Mouse (Mus musculus) heart, adult 9 months (tissue): ENCODE results near the gene Filip1.
A peak's percentile ranks its signal among the peaks of the same experiment; 100 is the strongest.

ENCODE experiments used
- DNase-seq, 2 experiments: peaks; one replicate each; pipeline ENCODE4 v3.0.0; 2022; ENCODE audit warnings: low spot score in 2 of 2

Filip1 gene

GRCm38 (mm10) chr9:79910166-79910565 lies 102.5 kb downstream of the Filip1 start:
- DNase-seq: no peak

GRCm38 (mm10) chr9:79898815-79899214 lies 113.8 kb downstream of the Filip1 start:
- no peak for DNase-seq

- no peak for DNase-seq
These were observed 118.0 kb downstream of the Filip1 start for GRCm38 (mm10) chr9:79894665-79895064.

DNA sequence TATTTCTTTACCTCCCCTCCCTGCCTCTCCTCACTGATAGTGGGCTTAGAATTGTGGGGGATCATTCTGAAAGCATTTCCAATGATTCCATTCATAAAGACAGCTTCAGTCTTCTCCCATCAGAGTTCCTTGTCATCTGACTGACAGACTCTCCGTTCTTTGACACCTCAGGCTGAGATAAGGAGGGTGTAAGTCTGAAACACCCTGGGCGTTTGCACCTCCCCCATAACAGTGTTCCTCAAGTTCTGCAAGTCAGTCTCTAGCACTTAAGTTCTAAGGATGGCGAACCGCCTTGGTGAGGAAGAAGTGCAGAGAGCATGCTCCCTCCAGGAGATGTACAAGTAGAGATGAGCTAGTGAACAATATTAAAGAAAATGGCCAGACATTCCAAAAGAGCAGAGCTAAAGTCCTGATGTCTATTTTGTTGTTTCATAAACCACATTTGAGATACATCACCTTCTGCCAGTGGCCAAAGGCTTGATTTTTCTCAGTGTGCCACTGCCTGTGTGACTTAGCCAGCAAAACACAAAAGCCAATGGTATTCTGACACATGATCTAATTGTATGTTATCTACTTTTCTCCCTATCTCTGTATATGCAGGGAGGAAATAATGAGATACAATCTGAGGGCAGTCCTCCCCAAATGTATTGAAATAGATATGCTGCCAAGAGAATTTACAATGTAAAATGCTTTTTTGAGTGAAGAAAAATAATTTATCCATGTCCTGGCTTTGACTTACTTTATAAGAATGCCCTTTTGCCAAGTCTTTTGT lies 118.6 kb downstream of the Filip1 start:
- no peak for DNase-seq

DNA sequence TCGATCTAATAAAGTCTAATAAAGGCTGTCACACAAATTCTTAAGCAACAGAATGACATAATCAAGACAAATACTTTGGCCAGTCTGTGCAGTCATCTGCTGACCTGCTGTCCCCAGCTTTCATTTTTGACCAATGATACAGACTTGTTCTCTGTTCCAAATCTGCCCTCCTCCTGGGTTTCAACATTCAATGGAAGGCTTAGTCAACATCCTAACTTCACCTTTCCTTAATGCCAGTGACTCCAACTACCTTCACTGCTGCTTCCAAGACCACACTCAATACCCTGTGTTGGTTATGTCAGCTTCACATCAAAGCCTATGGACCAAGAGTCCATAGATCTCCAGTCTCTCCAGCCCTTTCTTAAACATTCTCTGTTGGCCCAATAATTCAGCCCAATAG lies 120.5 kb downstream of the Filip1 start:
- DNase-seq: no peak

GRCm38 (mm10) chr9:79890488-79890887 lies 122.2 kb downstream of the Filip1 start:
- no peak for DNase-seq

- no peak for DNase-seq
These were observed 123.5 kb downstream of the Filip1 start for GRCm38 (mm10) chr9:79889132-79889531.

DNA sequence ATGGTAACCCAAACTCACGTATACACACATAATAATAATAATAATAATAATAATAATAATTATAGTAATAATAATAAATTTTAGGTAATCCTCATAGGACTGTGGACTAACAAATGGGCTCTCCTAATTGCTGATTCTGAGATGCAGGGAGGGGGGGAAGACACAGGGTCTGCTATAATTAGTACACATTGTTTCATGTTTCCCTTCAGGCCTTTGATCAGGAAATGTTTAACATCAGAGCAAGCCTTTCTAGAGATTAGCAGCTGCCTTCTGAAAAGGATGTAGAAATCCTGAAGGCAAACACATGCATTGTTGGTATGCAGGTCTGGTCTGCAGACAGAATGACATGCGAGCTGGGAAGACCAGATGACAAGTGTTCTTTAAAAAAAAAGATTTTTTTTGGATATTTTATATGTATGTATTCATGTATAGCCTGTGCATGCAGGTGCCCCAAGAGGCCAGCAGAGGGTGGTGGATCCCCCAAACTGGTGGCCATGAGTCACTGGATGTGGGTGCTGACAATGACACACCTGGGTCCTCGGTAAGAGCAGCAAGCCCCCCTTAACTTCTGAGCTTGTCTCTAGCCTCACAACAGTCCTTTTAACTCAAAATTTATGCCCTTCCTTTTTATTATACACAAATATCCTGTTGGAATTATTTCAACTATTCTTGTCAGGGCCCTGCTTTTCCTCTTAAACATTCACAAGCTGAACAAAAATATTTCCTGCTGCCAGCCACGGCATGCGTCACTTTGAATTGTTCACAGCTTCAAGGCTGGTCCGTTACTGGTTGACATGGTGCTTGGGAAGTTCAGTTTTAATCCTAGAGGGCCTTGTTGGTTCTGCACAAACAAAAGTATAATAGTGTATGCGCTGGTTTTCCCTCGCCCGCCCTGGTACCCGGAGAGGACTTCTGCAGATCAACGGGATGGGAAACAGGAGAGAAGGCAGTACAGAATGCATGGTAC lies 127.1 kb downstream of the Filip1 start:
- no peak for DNase-seq

DNA sequence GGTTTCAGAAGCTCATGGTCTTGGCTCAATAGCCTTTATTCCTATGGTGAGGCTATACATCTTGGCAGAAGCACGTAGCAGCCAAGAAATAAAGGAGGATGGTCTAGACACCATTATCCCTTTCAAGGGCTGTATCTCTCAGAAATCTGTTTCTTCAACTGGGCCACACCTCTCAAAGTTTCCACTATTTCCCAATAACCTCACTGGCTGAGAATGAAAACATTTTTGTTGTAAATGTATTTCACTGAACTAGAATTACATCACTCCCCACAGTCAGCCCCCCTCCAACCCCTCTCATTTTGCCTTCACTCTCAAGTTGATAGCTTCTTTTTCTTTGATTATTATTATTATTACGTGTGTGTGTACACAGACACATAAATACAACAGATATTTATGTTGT lies 129.5 kb downstream of the Filip1 start:
- no peak for DNase-seq

DNA sequence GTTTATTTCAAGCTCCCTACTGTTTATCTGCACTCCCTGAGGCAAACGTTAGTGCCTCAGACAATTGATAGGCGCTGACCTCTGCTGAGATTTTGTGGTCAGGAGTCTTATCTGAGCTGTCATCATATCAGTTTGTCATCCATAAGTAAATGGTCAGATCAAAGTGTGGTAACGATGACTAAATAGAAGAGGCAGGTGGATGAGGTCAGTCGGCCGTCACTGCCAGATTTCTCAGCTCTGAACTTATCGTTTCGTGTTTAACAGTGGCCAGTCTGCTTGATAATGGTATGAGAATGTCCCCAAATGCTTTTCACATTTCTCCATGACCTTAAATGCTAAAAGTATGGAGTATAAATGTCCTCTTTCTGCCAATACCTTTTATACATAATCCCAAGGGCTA lies 132.6 kb downstream of the Filip1 start:
- DNase-seq: no peak

- DNase-seq: peak; percentile 54 to 55
These were observed 137.0 kb downstream of the Filip1 start for GRCm38 (mm10) chr9:79875522-79876131.

DNA sequence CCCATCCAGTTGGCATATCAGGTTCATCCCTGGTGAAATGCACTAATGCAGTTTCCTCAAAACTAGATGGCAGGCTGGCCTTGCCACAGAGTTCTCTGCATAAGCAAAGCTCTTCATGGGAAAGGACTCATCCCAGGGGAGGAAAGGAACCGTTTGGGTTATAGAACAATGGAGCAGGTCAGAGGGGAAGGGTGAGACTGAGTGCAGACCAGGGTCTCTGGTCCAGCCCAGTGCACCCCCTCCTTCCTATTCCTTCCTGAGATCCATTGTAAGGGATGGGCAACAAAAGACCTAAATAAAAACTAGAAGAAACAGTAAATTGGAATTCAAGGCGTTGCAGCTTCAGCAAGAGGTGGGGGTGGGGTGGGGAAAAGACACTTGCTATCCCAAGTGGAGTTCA lies 140.1 kb downstream of the Filip1 start:
- peak; percentile 33 to 62 for DNase-seq

GRCm38 (mm10) chr9:79869512-79869911 lies 143.1 kb downstream of the Filip1 start:
- no peak for DNase-seq

DNA sequence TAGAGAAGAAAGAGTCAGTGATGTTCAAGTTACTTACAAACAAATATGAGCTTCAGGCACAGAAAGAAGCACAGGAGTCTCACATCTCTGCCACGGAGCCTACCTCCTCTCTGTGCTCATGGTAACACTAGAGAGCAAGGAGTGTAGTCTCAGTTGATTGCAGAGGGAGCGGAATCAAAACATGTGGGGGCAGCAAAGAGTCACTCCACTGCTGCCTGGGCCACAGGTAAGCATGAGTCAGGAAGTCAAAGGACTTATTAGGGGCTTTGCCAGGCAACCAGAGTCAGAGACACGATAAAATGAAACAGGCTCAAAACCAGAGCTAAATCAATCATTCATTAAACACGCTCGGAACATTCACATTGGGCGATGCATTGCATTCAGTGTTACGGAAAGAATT lies 146.7 kb downstream of the Filip1 start:
- DNase-seq: no peak

DNA sequence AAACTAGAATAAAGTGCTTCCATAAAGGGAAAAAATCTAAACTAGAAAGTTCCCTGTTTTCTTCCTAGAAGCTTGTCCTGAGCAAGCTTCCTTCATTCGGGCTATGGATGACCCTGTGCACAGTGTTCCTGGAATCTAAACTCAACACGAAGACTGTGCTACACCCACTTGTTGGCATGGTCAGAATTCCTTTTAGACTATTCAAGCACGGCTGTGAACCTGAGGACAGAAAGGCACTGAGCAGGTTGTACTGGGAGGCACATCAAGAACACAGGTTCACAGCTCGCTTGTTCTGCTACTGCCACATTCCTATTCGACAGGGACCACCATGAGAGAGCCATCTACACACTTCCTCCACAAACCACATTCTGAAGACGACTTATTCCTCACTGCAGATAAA lies 150.1 kb downstream of the Filip1 start:
- DNase-seq: no peak

DNA sequence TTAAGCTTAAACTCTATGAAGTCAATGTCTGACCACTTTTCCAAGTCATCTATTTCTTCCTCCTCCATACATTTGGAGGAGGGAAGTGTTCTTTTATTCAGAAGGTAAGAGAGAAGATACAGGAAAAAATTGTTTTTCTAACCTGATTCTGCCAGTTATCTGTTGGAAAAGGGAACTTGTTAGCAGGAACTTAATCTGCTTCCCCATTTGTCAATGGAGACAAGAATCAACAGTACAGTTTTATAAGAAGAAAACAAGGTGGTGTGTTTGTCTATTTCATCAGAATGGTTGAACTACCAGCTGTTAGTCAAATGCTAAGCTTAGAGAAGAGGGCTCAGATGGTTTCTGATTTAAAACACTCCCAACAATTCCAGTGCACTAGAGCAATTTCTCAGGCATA lies 165.6 kb downstream of the Filip1 start:
- DNase-seq: no peak

DNA sequence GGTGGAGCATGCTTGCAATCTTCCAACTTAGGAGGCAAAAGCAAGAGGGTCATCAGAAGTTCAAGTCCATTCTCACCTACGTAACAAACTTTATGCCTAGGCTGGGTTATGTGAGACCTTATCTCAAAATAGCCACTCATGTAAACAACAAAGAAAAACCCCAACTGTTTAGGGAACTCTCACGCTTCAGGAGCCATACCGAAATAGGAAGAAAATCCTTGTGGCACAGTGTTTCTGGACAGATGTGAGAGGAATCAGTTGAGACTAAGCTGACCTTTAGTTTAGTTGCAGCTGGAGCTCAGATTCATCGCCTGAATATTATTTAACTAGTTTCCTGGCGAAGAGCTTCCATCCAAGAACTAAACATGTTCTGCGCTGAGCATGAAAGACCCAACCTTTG lies 170.0 kb downstream of the Filip1 start:
- no peak for DNase-seq

DNA sequence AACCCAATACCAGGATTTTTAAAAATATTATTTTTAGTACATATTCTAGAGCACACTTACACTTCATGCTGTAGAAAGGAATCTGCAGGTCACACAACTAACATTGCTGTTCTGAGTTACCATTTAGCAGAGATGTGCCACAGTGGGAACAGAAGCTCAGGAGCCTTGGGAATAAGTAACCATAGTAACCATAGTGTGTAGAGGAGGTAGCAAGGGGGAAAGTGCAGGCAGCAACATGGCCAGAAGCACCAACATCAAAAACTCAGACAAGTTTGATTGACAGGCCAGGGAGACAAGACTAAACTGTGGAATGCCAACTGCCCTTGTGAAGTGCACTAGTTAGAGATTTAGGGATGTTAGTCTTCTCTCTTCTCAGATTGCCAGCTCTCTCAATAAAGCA lies 170.6 kb downstream of the Filip1 start:
- no peak for DNase-seq

- no peak for DNase-seq
These were observed 181.4 kb downstream of the Filip1 start for GRCm38 (mm10) chr9:79831294-79831693.

DNA sequence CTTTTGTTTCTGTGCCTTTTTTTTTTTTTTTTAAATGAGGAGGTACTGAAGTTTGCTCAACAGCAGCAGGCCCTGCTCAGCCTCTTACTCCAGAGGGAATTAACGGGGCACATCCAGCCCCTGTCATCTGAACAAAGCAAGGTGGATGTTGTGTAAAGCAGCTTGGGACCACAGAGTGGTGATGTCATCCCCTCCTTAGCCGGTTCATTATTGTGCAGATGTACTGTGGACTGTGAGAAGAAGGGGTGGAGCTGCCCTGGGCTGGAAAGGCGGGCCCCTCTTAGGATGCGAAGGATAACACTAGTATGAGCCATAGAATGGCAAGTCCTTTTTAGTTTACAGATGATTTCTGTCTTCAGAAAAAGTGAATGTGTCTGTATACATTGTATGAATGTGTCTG lies 181.8 kb downstream of the Filip1 start:
- DNase-seq: no peak

- DNase-seq: peak in 1 of 2 experiments; percentile 41
These were observed 182.5 kb downstream of the Filip1 start for GRCm38 (mm10) chr9:79829842-79830800.
